Mouse (Mus musculus) MEL (cell line): ENCODE measurements around the gene Fap.

Experiments used
- CTCF ChIP-seq, 3 experiments: IDR thresholded peaks in 2 of 3; conservative IDR thresholded peaks in 1 of 3; 2 replicates each; pipeline ENCODE4 v1.5.1; 2011 to 2012; ENCODE audit warnings: low read length in 3 of 3, low read depth in 2 of 3, mild to moderate bottlenecking in 2 of 3, improper control_type of control experiment in 1 of 3, inconsistent platforms in 1 of 3, mixed read lengths in 1 of 3, moderate library complexity in 1 of 3; ENCODE audit not compliant: control insufficient read depth in 1 of 3, insufficient read depth in 1 of 3, poor library complexity in 1 of 3, severe bottlenecking in 1 of 3
- EP300 ChIP-seq, 2 experiments: IDR thresholded peaks; 2 replicates each; pipeline ENCODE4 v1.6.1; 2011; ENCODE audit warnings: improper control_type of control experiment in 2 of 2, low read length in 2 of 2, low read depth in 1 of 2, mild to moderate bottlenecking in 1 of 2
- GATA1 ChIP-seq: IDR thresholded peaks from 2 replicates; pipeline ENCODE4 v1.6.1; 2011; ENCODE audit warnings: low read depth, low read length, improper control_type of control experiment
- NRF1 ChIP-seq: IDR thresholded peaks from 2 replicates; pipeline ENCODE4 v1.6.1; 2014; ENCODE audit warnings: low read depth, mild to moderate bottlenecking, inconsistent platforms, low read length, improper control_type of control experiment, moderate library complexity; ENCODE audit not compliant: poor library complexity, insufficient read depth, severe bottlenecking
- POLR2A ChIP-seq, 2 experiments: IDR thresholded peaks; 2 replicates each; pipeline ENCODE4 v1.6.1; 2011 to 2012; ENCODE audit warnings: low read length in 2 of 2, mild to moderate bottlenecking in 2 of 2, control low read depth in 1 of 2, improper control_type of control experiment in 1 of 2, low read depth in 1 of 2, moderate library complexity in 1 of 2; ENCODE audit not compliant: control insufficient read depth in 1 of 2, insufficient read depth in 1 of 2, poor library complexity in 1 of 2
- POLR2AphosphoS2 ChIP-seq: IDR thresholded peaks from 2 replicates; pipeline ENCODE4 v1.6.1; 2011; ENCODE audit warnings: low read length, improper control_type of control experiment
- POLR2AphosphoS5 ChIP-seq: IDR thresholded peaks from 2 replicates; pipeline ENCODE4 v1.6.1; 2012; ENCODE audit warnings: low read depth, borderline replicate concordance, mild to moderate bottlenecking, inconsistent platforms, low read length, moderate library complexity, mixed read lengths
- TCF12 ChIP-seq: IDR thresholded peaks from 2 replicates; pipeline ENCODE4 v1.6.1; 2014; ENCODE audit warnings: low read depth, mild to moderate bottlenecking, inconsistent platforms, low read length, improper control_type of control experiment, moderate library complexity

DNA sequence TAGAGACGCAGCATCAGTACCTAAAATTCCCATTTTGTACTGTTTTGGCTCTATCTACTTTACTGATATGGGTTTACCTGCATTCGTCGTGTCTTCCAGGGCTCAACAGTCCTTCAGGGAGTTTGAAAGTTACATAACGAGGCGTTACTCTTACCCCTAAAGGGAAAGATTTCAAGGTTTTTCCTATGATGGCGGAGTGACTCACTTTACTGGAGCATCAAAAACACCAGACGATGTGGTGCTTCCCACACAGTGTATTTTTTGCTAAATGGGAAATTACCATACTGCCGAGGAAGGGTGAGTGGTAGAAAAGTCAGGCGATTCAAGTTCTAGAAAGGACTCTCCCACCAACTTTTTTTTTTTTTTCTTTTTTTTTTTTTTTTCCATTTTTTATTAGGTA, 47.5 kb downstream of the Fap start:
- TF ChIP-seq CTCF (IDR thresholded peaks at IDR 0.05 in 2 of 3, conservative IDR thresholded peaks at IDR 0.05 in 1 of 3; ENCODE audit: control insufficient read depth in 1 of 3, insufficient read depth in 1 of 3, low read depth in 2 of 3, low read length in 3 of 3, poor library complexity in 1 of 3, severe bottlenecking in 1 of 3) (no peak), POLR2AphosphoS5 (no peak), POLR2A (IDR thresholded peaks at IDR 0.05; ENCODE audit: control insufficient read depth in 1 of 2, insufficient read depth in 1 of 2, low read depth in 1 of 2, low read length in 2 of 2, poor library complexity in 1 of 2) (no peak), TCF12 (no peak), EP300 (IDR thresholded peaks at IDR 0.05; ENCODE audit: low read depth in 1 of 2, low read length in 2 of 2) (no peak), GATA1 (no peak), NRF1 (no peak), POLR2AphosphoS2 (no peak)
